Mouse (Mus musculus) brain, embryonic 14.5 days (tissue): ENCODE results near the gene Stat5b.

ENCODE experiments used
- CTCF ChIP-seq: fragments of 200-500 bp; IDR thresholded peaks from 2 replicates; pipeline ENCODE4 v1.5.1; 2012; ENCODE audit warnings: inconsistent platforms, mild to moderate bottlenecking, moderate library complexity, borderline replicate concordance; ENCODE audit not compliant: insufficient read depth, insufficient read length; ENCODE audit errors: extremely low read depth
- POLR2A ChIP-seq: fragments of 200-500 bp; IDR thresholded peaks from 2 replicates; pipeline ENCODE4 v1.6.1; 2012; ENCODE audit warnings: mild to moderate bottlenecking, inconsistent platforms, borderline replicate concordance; ENCODE audit not compliant: poor library complexity, insufficient read depth, insufficient read length, severe bottlenecking; ENCODE audit errors: extremely low read depth

- TF ChIP-seq CTCF (no peak), POLR2A (no peak)
Measured at GRCm38 (mm10) chr11:100849456-100850037, 977 bp downstream of the Stat5b start.
